Mouse (Mus musculus) frontal cortex, postnatal 25 days (tissue): ENCODE results near the gene Sdhc.

Source experiments
- DNase-seq, 2 experiments: peaks; one replicate each; pipeline ENCODE4 v3.0.0; 2022; ENCODE audit warnings: low spot score in 2 of 2

Sdhc gene

DNA sequence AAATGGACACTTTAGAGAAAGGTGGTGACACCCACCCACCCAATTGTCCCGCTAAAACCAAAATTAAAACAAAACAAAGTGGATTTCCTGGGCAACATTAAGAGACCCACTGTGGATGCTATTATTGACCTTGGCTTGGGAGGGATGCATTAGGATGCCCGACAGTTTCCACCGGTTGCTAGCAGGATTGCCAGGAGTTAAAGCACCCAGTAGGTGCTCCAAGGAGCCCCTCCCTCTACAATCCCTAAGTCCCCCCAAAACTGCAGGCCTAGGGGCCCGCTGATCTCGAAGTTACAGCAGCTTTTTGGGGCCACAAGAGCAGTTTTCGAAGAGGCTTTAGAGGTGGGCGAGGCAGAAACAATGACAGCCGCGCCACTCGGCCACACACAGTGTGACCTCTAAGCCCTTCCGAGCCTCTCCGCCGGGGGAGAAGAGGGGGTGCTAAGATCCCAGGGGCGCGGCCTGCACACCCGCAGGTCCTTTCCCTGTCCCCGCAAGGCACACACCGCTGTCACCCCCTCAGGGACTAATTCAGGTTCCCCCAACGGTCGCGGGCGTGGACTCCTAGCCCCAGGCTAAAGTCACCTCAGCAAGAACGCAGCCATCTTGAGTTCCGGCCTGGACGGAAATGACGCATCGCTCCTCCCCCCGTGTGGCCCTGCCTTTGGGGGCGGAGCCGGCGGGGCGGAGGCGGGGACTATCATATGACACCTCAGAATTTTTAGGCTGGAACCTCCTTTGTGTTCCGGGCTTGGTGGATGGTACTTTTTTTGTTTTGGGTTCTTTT is at the start of gene Sdhc, which contains the start of gene Mpz:
Gene Sdhc, minus strand, starts transcription at position 630 of the 787 bp plus-strand sequence.
Gene Mpz, plus strand, starts transcription at position 738 of the 787 bp plus-strand sequence.
- peak; percentile 91 for DNase-seq

DNA sequence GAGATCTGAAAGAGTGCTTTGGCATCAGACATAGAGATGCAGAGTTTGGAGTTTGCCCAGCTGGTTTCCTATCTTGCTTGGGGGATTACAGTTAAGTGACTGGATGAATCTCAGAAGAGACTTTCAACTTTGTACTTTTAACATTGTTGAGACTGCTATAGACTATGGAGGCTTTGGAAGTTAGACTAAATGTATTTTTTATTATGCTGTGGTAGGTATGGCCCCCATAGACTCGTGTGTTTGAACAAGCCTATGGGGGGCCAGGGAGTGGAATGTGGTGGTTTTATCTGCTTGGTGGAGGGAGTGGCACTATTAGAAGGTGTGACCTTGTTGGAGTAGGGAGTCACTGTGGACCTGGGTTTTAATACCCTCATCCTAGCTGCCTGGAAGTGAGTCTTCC is 49.1 kb upstream of the Sdhc start:
- DNase-seq, result no peak

GRCm38 (mm10) chr1:171195887-171196397 is 45.5 kb upstream of the Sdhc start, which contains the start of gene Pcp4l1:
TSS of gene Pcp4l1 (minus strand) at chr1:171196268.
- peak in 1 of 2 experiments; percentile 56 for DNase-seq

DNA sequence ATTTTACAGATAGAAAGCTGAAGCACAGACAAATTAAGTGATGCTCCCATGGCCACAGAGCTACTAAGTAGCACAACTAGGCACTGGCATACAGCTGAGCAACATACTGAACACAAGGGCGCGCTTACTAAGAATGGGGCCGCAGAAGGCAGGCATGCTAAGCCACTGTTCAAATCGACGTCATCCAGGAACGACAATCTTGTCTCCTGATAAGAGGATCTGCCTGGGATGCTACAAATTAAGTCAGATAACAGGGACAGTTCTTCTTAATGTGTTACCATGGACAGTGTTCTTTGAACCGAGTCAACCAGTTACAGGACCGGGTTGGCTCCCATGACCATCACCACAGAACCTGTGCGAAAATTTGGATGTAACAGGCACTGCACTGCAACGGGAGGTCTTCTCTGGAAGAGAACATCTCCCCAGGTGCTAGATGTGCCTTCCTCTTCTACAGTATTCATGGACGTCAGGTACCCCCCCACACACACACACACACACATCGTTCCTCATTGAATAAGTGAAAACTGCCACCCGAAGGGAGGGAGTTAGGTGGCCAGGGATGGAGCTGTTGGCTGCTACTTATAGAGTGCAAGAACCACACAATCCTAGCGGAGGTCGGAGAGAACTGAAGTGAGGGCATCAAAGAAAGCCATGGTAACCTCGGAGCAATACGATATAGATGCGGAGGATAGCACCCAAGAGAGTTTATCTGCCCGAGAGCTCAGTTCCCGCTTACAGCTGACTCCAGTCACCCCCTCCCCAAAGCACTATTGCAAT is 44.8 kb upstream of the Sdhc start:
- DNase-seq, result no peak

DNA sequence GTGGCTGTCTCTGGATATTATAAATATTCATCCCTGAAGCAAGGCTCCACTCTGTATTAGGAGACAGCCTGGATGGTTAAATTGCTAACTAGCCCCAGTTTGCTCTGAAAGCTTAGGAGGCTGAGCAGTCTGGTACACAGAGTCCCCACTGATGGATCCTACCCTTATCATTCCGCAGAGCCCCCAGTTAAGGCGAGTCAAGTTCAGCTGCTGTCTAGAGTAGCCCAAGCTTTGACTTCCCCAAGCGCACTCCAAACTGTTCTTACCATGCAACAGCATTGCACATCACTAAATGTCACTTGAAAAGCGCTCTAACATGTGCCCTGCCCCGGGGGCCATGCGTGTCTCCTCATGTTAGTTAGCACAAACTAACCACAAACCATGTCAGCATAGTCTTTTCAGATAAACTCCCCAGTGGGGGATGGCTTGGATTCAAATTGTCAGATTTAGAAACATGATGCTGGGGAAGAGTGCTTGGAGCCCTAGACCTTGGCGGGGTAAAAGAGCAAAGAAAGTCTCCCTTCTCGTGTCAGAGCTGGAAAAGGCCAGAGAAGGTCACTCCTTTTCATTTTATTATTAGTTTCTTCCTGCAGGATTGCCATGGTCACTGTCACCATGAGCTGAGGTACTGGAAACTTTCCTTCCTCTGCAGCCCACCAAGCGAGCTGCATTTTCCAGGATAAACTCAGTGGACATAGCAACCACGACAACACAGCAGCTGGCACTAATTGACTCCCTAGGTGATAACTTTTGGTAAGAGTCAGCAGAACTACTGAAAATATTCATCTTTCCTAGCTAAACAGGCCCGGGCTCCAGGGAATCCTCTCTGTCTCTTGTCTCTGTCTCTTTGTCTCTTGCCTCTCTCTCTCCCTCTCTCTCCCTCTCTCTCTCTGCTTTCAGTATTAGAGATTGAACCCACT is 43.8 kb upstream of the Sdhc start:
- DNase-seq, result no peak

DNA sequence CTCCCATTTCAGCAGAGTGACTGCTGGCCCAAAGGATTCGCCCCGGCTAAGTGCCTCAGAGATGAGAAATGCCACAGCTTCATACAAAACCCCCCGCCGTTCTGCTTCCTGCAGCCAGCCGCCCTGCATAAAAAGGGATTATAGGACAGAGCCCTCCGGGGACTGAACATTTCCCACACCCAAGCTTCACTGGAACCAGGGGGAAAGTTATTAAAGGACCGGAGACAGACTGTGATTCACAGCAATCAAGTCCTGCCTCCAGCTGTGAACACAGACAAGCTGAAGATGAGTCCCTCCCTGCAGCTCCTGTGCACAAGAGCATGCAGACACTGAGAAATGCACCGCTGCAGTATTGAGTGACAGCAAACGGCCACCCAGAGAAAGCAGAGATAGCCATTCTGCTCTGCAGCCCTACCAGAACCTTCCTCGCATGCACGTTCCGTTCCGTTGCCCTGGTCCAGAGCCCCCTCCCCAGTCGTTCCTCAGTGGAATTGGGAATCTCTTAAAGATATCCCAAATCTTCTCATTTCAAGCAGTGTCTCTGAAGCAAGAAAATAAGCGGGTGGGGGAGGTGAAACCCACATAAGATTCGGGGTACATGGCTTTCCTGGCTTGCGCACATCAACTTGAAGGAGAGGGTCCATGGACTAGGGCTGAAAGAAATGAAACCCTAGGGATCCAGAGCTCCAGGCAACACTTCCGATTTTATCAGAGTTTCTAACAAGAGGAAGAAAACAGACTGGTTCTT is 42.9 kb upstream of the Sdhc start:
- DNase-seq, result no peak

DNA sequence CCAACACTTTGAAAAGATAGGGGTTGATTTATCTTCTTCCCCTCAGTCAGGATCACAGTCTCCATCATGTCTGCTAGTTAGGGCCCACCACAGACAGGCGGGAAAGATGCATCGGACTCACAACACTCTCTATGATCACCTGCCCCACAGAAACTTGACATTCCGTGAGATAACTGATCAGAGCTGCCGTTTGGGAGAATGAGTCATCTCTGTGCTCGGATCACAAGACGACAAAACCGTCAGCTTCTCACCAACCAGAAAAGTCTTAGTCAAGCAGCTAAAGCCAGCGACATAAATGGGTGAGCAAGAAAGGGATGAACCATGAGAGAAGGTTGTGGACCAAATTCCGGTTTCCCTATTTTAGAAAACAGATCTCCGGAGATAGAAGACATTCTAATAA is 41.9 kb upstream of the Sdhc start:
- DNase-seq, result no peak

DNA sequence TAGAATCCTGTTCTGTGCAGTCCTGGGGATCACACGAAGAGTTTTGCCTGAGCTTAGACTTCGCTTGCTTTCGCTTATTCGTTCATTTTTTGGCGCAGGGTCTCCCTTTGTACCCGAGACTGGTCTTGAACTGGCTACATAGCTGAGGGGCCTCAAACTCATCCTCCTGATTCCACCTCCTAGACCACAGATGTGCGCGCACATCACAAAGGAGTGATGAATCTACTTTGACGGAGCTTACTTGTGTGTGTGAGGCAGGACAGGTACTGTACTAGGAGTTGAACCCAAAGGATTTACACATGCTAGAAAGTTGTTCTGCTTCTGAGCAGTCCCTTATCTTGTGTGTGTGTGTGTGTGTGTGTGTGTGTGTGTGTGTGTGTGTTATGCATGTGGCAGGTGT is 40.4 kb upstream of the Sdhc start:
- DNase-seq, result no peak

GRCm38 (mm10) chr1:171189476-171190114 is 39.2 kb upstream of the Sdhc start:
- no peak for DNase-seq

DNA sequence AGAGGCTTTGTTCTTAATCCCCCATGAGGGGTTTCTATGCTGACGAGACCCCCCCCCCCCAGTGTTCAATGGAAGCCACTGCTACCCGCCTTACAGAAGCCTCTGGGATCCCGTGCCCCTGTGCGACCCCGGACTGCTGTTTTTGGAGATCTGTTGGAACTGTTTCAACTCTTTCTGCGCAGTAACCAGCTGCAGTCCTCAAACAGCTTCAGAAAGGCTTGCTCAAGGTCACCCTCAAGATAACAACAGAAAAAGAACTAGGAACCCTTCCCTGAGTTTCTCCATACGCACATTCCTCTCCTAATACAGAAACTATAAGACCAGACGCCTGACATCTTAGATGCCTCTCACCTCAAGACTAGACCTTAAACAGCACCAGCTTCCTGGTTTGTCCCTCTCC is 38.6 kb upstream of the Sdhc start:
- DNase-seq, result no peak

- no peak for DNase-seq
Measured at GRCm38 (mm10) chr1:171187851-171188700, 37.7 kb upstream of the Sdhc start.

DNA sequence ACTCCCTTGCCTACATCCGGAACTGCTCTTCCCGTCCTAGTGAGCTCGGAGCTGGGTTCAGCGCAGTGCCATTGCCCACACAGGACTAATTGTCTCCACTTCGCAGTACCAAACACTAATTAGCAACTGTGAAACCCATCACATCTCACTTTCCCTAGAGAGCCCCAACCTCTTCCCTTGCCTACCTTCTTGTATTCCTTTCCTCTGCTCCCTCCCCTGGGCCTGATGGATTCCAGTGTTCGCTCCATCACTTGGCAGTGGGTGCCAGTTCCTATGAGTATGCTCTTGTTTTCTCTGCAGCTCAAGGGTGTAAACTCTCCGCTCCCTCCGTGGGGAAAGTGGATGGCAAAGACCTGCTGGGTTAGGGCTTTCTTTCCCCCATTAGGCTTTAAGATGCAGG is 35.3 kb upstream of the Sdhc start:
- DNase-seq, result no peak

DNA sequence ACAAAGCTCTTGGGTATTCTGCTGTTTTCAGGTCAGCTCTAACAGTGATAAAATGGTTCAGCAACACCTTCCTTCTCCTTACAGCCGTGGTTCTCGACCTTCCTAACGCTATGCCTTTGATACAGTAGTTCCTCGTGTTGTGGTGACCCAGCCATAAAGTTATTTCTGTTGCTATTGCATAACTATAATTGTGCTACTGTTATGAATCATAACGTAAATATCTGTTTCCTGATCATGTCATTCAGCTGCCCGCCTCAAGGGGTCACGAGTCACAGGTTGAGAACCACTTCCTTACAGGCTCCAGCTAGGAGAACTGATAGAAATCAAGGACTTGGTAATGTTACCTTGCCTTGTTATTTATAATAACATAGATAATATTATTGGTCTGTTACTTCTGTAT is 33.9 kb upstream of the Sdhc start:
- DNase-seq, result no peak

GRCm38 (mm10) chr1:171183620-171184019 is 33.2 kb upstream of the Sdhc start:
- DNase-seq, result no peak

DNA sequence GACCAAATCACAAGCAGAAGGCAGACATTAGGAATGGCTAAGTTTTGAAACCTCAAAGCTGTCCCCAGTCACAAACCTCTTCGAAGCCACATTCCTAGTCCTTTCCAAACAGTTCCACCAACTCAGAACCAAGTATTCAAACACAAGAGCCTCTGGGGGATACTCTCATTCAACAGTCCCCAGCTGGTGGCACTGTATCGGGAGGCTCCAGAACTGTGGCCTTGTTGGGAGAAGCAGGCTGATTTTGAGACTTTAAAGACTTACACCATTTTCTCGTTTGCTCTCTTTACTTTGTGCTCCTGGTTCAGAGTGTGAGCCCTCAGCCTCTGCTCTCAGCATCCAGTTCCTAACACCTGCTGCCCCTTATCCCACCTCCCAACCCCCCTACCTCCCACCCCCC is 32.6 kb upstream of the Sdhc start:
- no peak for DNase-seq

GRCm38 (mm10) chr1:171179487-171180171 is 29.2 kb upstream of the Sdhc start:
- no peak for DNase-seq

DNA sequence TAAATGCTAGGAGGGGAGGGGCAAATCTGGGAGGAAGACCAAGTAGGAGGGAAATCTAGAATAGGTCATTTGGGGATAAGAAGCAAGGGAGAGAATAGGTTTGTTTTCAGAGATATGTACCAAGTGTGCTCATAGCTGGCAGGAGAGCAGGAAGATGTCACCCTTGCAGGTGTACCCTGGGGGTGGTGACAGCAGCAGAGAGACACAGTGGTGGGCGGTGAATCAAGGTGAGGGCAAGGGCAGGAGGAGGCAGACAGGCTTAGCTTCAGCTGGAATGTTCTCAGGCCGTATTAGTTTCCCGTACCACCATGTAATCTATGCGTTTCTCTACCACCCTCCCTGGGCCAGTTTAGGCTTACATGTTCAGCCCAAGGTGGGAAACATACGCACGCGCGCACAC is 22.4 kb upstream of the Sdhc start:
- no peak for DNase-seq

DNA sequence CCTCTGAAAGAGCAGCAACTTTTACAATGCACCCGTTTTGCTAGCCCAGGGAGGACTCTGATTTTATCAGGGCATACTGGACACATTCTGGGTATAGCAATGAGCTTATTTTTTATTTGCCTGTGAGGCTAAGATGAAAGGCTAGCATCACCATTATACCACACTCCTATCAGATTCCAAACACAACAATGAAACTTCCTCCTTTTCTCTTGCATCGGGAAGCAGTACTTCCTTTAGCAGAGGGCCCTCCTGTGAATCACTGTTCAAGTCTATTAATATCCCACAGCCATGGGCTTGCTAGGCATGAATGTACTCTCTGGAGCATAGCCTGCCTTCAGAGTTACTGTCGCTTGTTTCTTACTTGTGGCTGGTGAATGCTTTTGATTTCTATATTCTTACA is 20.7 kb upstream of the Sdhc start:
- no peak for DNase-seq

GRCm38 (mm10) chr1:171169913-171170312 is 19.5 kb upstream of the Sdhc start:
- DNase-seq, result no peak
